Mouse (Mus musculus): ENCODE results near the gene Tbxa2r.

GRCm38 (mm10) chr10:81360721-81361120, 32.2 kb downstream of the Tbxa2r start:
- TF ChIP-seq CTCF (IDR thresholded peaks at IDR 0.05; ENCODE audit: extremely low read depth, insufficient read depth, low read length) (no peak), POLR2A (IDR thresholded peaks at IDR 0.05; ENCODE audit: extremely low read depth, insufficient read depth, low read length) (no peak)

Data from cortical plate, adult 2 months (tissue).